Mouse (Mus musculus) G1E (cell line): ENCODE measurements at regions not wholly inside any gene's neighbourhood (a gene's known extent, or its start where the extent isn't known, plus 50 kb on each side); places are given as distances from the start of the nearest gene placed in this dataset.
A peak's percentile ranks its signal among the peaks of the same experiment; 100 is the strongest.

Experiments
- ATAC-seq: 2 replicates; pipeline ENCODE4 v1.8.0; 2016; ENCODE audit warnings: mild to moderate bottlenecking; ENCODE audit not compliant: insufficient number of reproducible peaks, poor library complexity, low FRiP score, severe bottlenecking; ENCODE audit errors: extremely low read depth
- DNase-seq: peaks from one replicate; pipeline ENCODE4 v3.0.0; 2012; ENCODE audit warnings: low spot score
- H3K27me3 ChIP-seq: 2 replicates; pipeline ENCODE4 v1.6.1; 2012; ENCODE audit warnings: mild to moderate bottlenecking, low read length, inconsistent platforms; ENCODE audit not compliant: insufficient read depth
- H3K36me3 ChIP-seq: replicated peaks from 2 replicates; pipeline ENCODE3; 2012; ENCODE audit warnings: mild to moderate bottlenecking, inconsistent platforms
- H3K4me1 ChIP-seq: 2 replicates; pipeline ENCODE4 v1.6.1; 2012; ENCODE audit warnings: low read depth, low read length, inconsistent platforms, mixed read lengths; ENCODE audit not compliant: insufficient read depth
- H3K4me3 ChIP-seq: 2 replicates; pipeline ENCODE4 v1.5.1; 2012; ENCODE audit warnings: low read depth, mild to moderate bottlenecking, inconsistent platforms, low read length, moderate library complexity, mixed read lengths
- H3K9me3 ChIP-seq: replicated peaks from 2 replicates; pipeline ENCODE4 v1.6.1; 2012; ENCODE audit warnings: inconsistent platforms
- CTCF ChIP-seq: IDR thresholded peaks from 2 replicates; pipeline ENCODE4 v1.5.1; 2012; ENCODE audit warnings: low read depth, low read length, inconsistent platforms, mixed read lengths
- GATA1 ChIP-seq: IDR thresholded peaks from 2 replicates; pipeline ENCODE4 v1.6.1; 2012; ENCODE audit warnings: borderline replicate concordance, low read length, inconsistent platforms, mixed read lengths
- GATA2 ChIP-seq: IDR thresholded peaks from 2 replicates; pipeline ENCODE4 v1.6.1; 2012; ENCODE audit warnings: low read depth, low read length, inconsistent platforms, borderline replicate concordance
- POLR2AphosphoS5 ChIP-seq: IDR thresholded peaks from 2 replicates; pipeline ENCODE4 v1.6.1; 2012; ENCODE audit warnings: low read depth, low read length, inconsistent platforms; ENCODE audit not compliant: insufficient replicate concordance
- TAL1 ChIP-seq: conservative IDR thresholded peaks from 2 replicates; pipeline ENCODE4 v1.6.1; 2012; ENCODE audit warnings: low read depth, low read length, inconsistent platforms, mixed read lengths

GRCm38 (mm10) chr1:78013396-78013795 lies 183.5 kb downstream of the Pax3 start:
- TF ChIP-seq GATA2, result no peak
- TF ChIP-seq CTCF, result no peak
- no peak for TF ChIP-seq POLR2AphosphoS5
- no peak for TF ChIP-seq TAL1
- TF ChIP-seq GATA1, result no peak
- no peak for DNase-seq
- Histone ChIP-seq H3K36me3 (no peaks in the 10 kb centered on the region), H3K4me1 (no peaks in the 10 kb centered on the region), H3K27me3 (no peaks in the 10 kb centered on the region), H3K9me3 (peaks cover 2% of the 10 kb centered on the region; the same call in 1 of the 2 replicates), H3K4me3 (no peak overlapping the region)
- no peak for ATAC-seq

- H3K36me3 ChIP-seq, result no peaks in the 10 kb centered on the region
- no peaks in the 10 kb centered on the region for H3K27me3 ChIP-seq
- no peaks in the 10 kb centered on the region for H3K4me1 ChIP-seq
- ATAC-seq (no peak), DNase-seq (no peak)
- H3K4me3 ChIP-seq, result no peak overlapping the region
- peaks cover 2% of the 10 kb centered on the region; the same call in 1 of the 2 replicates for H3K9me3 ChIP-seq
- TF ChIP-seq CTCF (no peak), TAL1 (no peak), GATA1 (no peak), GATA2 (no peak), POLR2AphosphoS5 (no peak)
These were observed 188.0 kb downstream of the Pax3 start for GRCm38 (mm10) chr1:78008811-78009410.

GRCm38 (mm10) chr1:78004376-78004775 lies 192.6 kb downstream of the Pax3 start:
- Histone ChIP-seq H3K27me3 (no peaks in the 10 kb centered on the region), H3K4me1 (no peaks in the 10 kb centered on the region), H3K9me3 (no peaks in the 10 kb centered on the region), H3K4me3 (no peak overlapping the region), H3K36me3 (no peaks in the 10 kb centered on the region)
- no peak for DNase-seq
- no peak for ATAC-seq
- TF ChIP-seq CTCF (no peak), POLR2AphosphoS5 (no peak), TAL1 (no peak), GATA2 (no peak), GATA1 (no peak)

GRCm38 (mm10) chr1:77998727-77999126 lies 198.2 kb downstream of the Pax3 start:
- H3K9me3 ChIP-seq, result no peaks in the 10 kb centered on the region
- no peak for DNase-seq
- H3K4me1 ChIP-seq, result no peaks in the 10 kb centered on the region
- no peaks in the 10 kb centered on the region for H3K27me3 ChIP-seq
- no peaks in the 10 kb centered on the region for H3K36me3 ChIP-seq
- TF ChIP-seq GATA2, result no peak
- no peak for TF ChIP-seq CTCF
- TF ChIP-seq TAL1, result no peak
- no peak for TF ChIP-seq POLR2AphosphoS5
- no peak for TF ChIP-seq GATA1
- no peak overlapping the region for H3K4me3 ChIP-seq
- ATAC-seq, result no peak

- Histone ChIP-seq H3K4me1 (no peaks in the 10 kb centered on the region), H3K9me3 (no peaks in the 10 kb centered on the region), H3K36me3 (no peaks in the 10 kb centered on the region), H3K27me3 (no peaks in the 10 kb centered on the region), H3K4me3 (no peak overlapping the region)
- TF ChIP-seq GATA2 (no peak), TAL1 (no peak), CTCF (no peak), POLR2AphosphoS5 (no peak), GATA1 (no peak)
- no peak for ATAC-seq
- DNase-seq, result no peak
These were observed 215.4 kb downstream of the Pax3 start for GRCm38 (mm10) chr1:77981528-77981927.

- Histone ChIP-seq H3K27me3 (peaks cover 2% of the 10 kb centered on the region; the same call in 1 of the 2 replicates), H3K36me3 (no peaks in the 10 kb centered on the region), H3K4me1 (no peaks in the 10 kb centered on the region), H3K9me3 (no peaks in the 10 kb centered on the region), H3K4me3 (no peak overlapping the region)
- DNase-seq, result peak; percentile 54
- ATAC-seq, result peak; percentile 54; the same call in 1 of the 2 replicates
- TF ChIP-seq CTCF, result peak; percentile 60
- no peak for TF ChIP-seq GATA2
- no peak for TF ChIP-seq POLR2AphosphoS5
These were observed 218.2 kb downstream of the Pax3 start for GRCm38 (mm10) chr1:77978696-77979095.

GRCm38 (mm10) chr1:77975941-77976340 lies 221.0 kb downstream of the Pax3 start:
- Histone ChIP-seq H3K9me3 (no peaks in the 10 kb centered on the region), H3K4me3 (no peak overlapping the region), H3K27me3 (peaks cover 2% of the 10 kb centered on the region; the same call in 1 of the 2 replicates), H3K4me1 (no peaks in the 10 kb centered on the region), H3K36me3 (no peaks in the 10 kb centered on the region)
- ATAC-seq, result no peak
- DNase-seq, result no peak
- TF ChIP-seq TAL1, result no peak
- TF ChIP-seq GATA2, result no peak
- no peak for TF ChIP-seq CTCF
- TF ChIP-seq POLR2AphosphoS5, result no peak
- no peak for TF ChIP-seq GATA1
